Mouse (Mus musculus) MEL (cell line): ENCODE results near the gene Rasgef1b. TPM values are rescaled to one million over a fixed set of nuclear protein-coding genes. Genes with fewer than 3 reads are reported as not detected.

ENCODE experiments used
- DNase-seq: peaks from one replicate; pipeline ENCODE4 v3.0.0; 2011; ENCODE audit warnings: low read depth, low spot score
- H3K27ac ChIP-seq: 2 replicates; pipeline ENCODE4 v1.5.1; 2012; ENCODE audit warnings: low read depth, mild to moderate bottlenecking, control low read depth, low read length, moderate library complexity; ENCODE audit not compliant: control insufficient read depth
- H3K27me3 ChIP-seq, 2 experiments: fragments of 150-350 bp in 1 of 2; sonication (generic) in 1 of 2; 2 replicates each; pipeline ENCODE4 v1.6.1; 2012; ENCODE audit warnings: low read length in 2 of 2, mild to moderate bottlenecking in 2 of 2, improper control_type of control experiment in 1 of 2, moderate library complexity in 1 of 2; ENCODE audit not compliant: insufficient read depth in 2 of 2, control insufficient read depth in 1 of 2
- H3K36me3 ChIP-seq, 2 experiments: 2 replicates each; pipeline ENCODE4 v1.6.1; 2012 to 2014; ENCODE audit warnings: low read length in 2 of 2, improper control_type of control experiment in 1 of 2, inconsistent platforms in 1 of 2, mild to moderate bottlenecking in 1 of 2; ENCODE audit not compliant: insufficient read depth in 2 of 2, control insufficient read depth in 1 of 2
- H3K4me1 ChIP-seq, 2 experiments: fragments of 150-350 bp in 1 of 2; sonication (generic) in 1 of 2; 2 replicates each; pipeline ENCODE4 v1.6.1; 2012; ENCODE audit warnings: low read length in 2 of 2, improper control_type of control experiment in 1 of 2, mild to moderate bottlenecking in 1 of 2; ENCODE audit not compliant: insufficient read depth in 2 of 2, control insufficient read depth in 1 of 2
- H3K4me3 ChIP-seq, 2 experiments: fragments of 150-350 bp in 1 of 2; sonication (generic) in 1 of 2; 2 replicates each; pipeline ENCODE4 v1.5.1; 2012; ENCODE audit warnings: low read depth in 2 of 2, low read length in 2 of 2, mild to moderate bottlenecking in 2 of 2, moderate library complexity in 2 of 2, control low read depth in 1 of 2, improper control_type of control experiment in 1 of 2; ENCODE audit not compliant: control insufficient read depth in 1 of 2, insufficient read depth in 1 of 2
- H3K79me2 ChIP-seq: 2 replicates; pipeline ENCODE4 v1.6.1; 2012; ENCODE audit warnings: mild to moderate bottlenecking, low read length, moderate library complexity; ENCODE audit not compliant: control insufficient read depth, poor library complexity, insufficient read depth
- H3K9ac ChIP-seq: 2 replicates; pipeline ENCODE4 v1.6.1; 2012; ENCODE audit warnings: low read depth, mild to moderate bottlenecking, control low read depth, low read length, moderate library complexity; ENCODE audit not compliant: control insufficient read depth, poor library complexity, severe bottlenecking
- H3K9me3 ChIP-seq: fragments of 150-350 bp; sonication (generic); replicated peaks from 2 replicates; pipeline ENCODE4 v1.6.1; 2012; ENCODE audit warnings: mild to moderate bottlenecking, low read length, improper control_type of control experiment, moderate library complexity; ENCODE audit not compliant: insufficient read depth
- BHLHE40 ChIP-seq: IDR thresholded peaks from 2 replicates; pipeline ENCODE4 v1.6.1; 2012; ENCODE audit warnings: low read depth, mild to moderate bottlenecking, inconsistent platforms, low read length, improper control_type of control experiment, borderline replicate concordance
- CHD1 ChIP-seq: IDR thresholded peaks from 2 replicates; pipeline ENCODE4 v1.6.1; 2012; ENCODE audit warnings: low read depth, mild to moderate bottlenecking, inconsistent platforms, low read length, improper control_type of control experiment
- CHD2 ChIP-seq: IDR thresholded peaks from 2 replicates; pipeline ENCODE4 v1.6.1; 2011; ENCODE audit warnings: low read length, improper control_type of control experiment
- CTCF ChIP-seq, 3 experiments: IDR thresholded peaks in 2 of 3; conservative IDR thresholded peaks in 1 of 3; 2 replicates each; pipeline ENCODE4 v1.5.1; 2011 to 2012; ENCODE audit warnings: low read length in 3 of 3, low read depth in 2 of 3, mild to moderate bottlenecking in 2 of 3, improper control_type of control experiment in 1 of 3, inconsistent platforms in 1 of 3, mixed read lengths in 1 of 3, moderate library complexity in 1 of 3; ENCODE audit not compliant: control insufficient read depth in 1 of 3, insufficient read depth in 1 of 3, poor library complexity in 1 of 3, severe bottlenecking in 1 of 3
- ELF1 ChIP-seq: IDR thresholded peaks from 2 replicates; pipeline ENCODE4 v1.6.1; 2014; ENCODE audit warnings: low read depth, mild to moderate bottlenecking, inconsistent platforms, low read length, improper control_type of control experiment, moderate library complexity
- EP300 ChIP-seq, 2 experiments: IDR thresholded peaks; 2 replicates each; pipeline ENCODE4 v1.6.1; 2011; ENCODE audit warnings: improper control_type of control experiment in 2 of 2, low read length in 2 of 2, low read depth in 1 of 2, mild to moderate bottlenecking in 1 of 2
- ETS1 ChIP-seq: IDR thresholded peaks from 2 replicates; pipeline ENCODE4 v1.6.1; 2012; ENCODE audit warnings: low read depth, mild to moderate bottlenecking, inconsistent platforms, low read length, improper control_type of control experiment, moderate library complexity
- GATA1 ChIP-seq: IDR thresholded peaks from 2 replicates; pipeline ENCODE4 v1.6.1; 2011; ENCODE audit warnings: low read depth, low read length, improper control_type of control experiment
- HCFC1 ChIP-seq: IDR thresholded peaks from 2 replicates; pipeline ENCODE4 v1.6.1; 2012; ENCODE audit warnings: low read depth, mild to moderate bottlenecking, inconsistent platforms, low read length, improper control_type of control experiment, moderate library complexity
- KAT2A ChIP-seq: conservative IDR thresholded peaks from 2 replicates; pipeline ENCODE4 v1.6.1; 2012; ENCODE audit warnings: low read depth, low read length, improper control_type of control experiment, inconsistent platforms
- MAFK ChIP-seq: IDR thresholded peaks from 2 replicates; pipeline ENCODE4 v1.6.1; 2011; ENCODE audit warnings: low read depth, mild to moderate bottlenecking, low read length, improper control_type of control experiment, borderline replicate concordance
- MAX ChIP-seq: IDR thresholded peaks from 2 replicates; pipeline ENCODE4 v1.6.1; 2011; ENCODE audit warnings: low read length, improper control_type of control experiment
- MXI1 ChIP-seq: IDR thresholded peaks from 2 replicates; pipeline ENCODE4 v1.6.1; 2011; ENCODE audit warnings: mild to moderate bottlenecking, low read depth, low read length, improper control_type of control experiment
- MYC ChIP-seq: IDR thresholded peaks from 2 replicates; pipeline ENCODE4 v1.6.1; 2011; ENCODE audit warnings: low read depth, mild to moderate bottlenecking, low read length, improper control_type of control experiment, moderate library complexity
- POLR2A ChIP-seq, 2 experiments: IDR thresholded peaks; 2 replicates each; pipeline ENCODE4 v1.6.1; 2011 to 2012; ENCODE audit warnings: low read length in 2 of 2, mild to moderate bottlenecking in 2 of 2, control low read depth in 1 of 2, improper control_type of control experiment in 1 of 2, low read depth in 1 of 2, moderate library complexity in 1 of 2; ENCODE audit not compliant: control insufficient read depth in 1 of 2, insufficient read depth in 1 of 2, poor library complexity in 1 of 2
- RAD21 ChIP-seq: IDR thresholded peaks from 2 replicates; pipeline ENCODE4 v1.6.1; 2011; ENCODE audit warnings: mild to moderate bottlenecking, low read depth, low read length, improper control_type of control experiment
- RCOR1 ChIP-seq: IDR thresholded peaks from 2 replicates; pipeline ENCODE4 v1.6.1; 2012; ENCODE audit warnings: low read depth, mild to moderate bottlenecking, inconsistent platforms, low read length, improper control_type of control experiment
- SIN3A ChIP-seq: IDR thresholded peaks from 2 replicates; pipeline ENCODE4 v1.6.1; 2012; ENCODE audit warnings: low read length, improper control_type of control experiment, inconsistent platforms
- SMC3 ChIP-seq: IDR thresholded peaks from 2 replicates; pipeline ENCODE4 v1.6.1; 2011; ENCODE audit warnings: low read depth, low read length, improper control_type of control experiment
- TAL1 ChIP-seq: IDR thresholded peaks from 2 replicates; pipeline ENCODE4 v1.6.1; 2012; ENCODE audit warnings: mild to moderate bottlenecking, inconsistent platforms, low read length, moderate library complexity, mixed read lengths
- USF1 ChIP-seq: IDR thresholded peaks from 2 replicates; pipeline ENCODE4 v1.6.1; 2014; ENCODE audit warnings: low read depth, mild to moderate bottlenecking, inconsistent platforms, low read length, improper control_type of control experiment, moderate library complexity
- USF2 ChIP-seq, 2 experiments: IDR thresholded peaks; 2 replicates each; pipeline ENCODE4 v1.6.1; 2011 to 2012; ENCODE audit warnings: improper control_type of control experiment in 2 of 2, low read length in 2 of 2, borderline replicate concordance in 1 of 2, inconsistent platforms in 1 of 2, low read depth in 1 of 2, mild to moderate bottlenecking in 1 of 2; ENCODE audit not compliant: insufficient read depth in 1 of 2
- ZC3H11A ChIP-seq: IDR thresholded peaks from 2 replicates; pipeline ENCODE4 v1.6.1; 2012; ENCODE audit warnings: low read depth, mild to moderate bottlenecking, inconsistent platforms, low read length, improper control_type of control experiment
- ZMIZ1 ChIP-seq: IDR thresholded peaks from 2 replicates; pipeline ENCODE4 v1.6.1; 2012; ENCODE audit warnings: low read depth, mild to moderate bottlenecking, inconsistent platforms, low read length, improper control_type of control experiment, moderate library complexity
- ZNF384 ChIP-seq: IDR thresholded peaks from 2 replicates; pipeline ENCODE4 v1.6.1; 2012; ENCODE audit warnings: low read depth, mild to moderate bottlenecking, inconsistent platforms, low read length, improper control_type of control experiment
- polyA plus RNA-seq, 2 experiments: library from polyadenylated mRNA; stranded (reverse) in 1 of 2; unstranded in 1 of 2; fragments of >175 nt in 1 of 2; fragments of >200 nt in 1 of 2; gene quantifications; 2 replicates each; pipeline versions ENCODE4 v1.2.1 to v1.2.4; 2012; ENCODE audit warnings: low replicate concordance in 2 of 2, low read depth in 1 of 2; ENCODE audit not compliant: insufficient read length in 2 of 2, insufficient read depth in 1 of 2, missing spikeins in 1 of 2
- total RNA-seq: library from RNA; depleted of rRNA; stranded (reverse); fragments of 300-350 nt; gene quantifications from 2 replicates; pipeline ENCODE4 v1.2.3, GENCODE M21; 2012

Gene Rasgef1b
- total and polyA plus RNA-seq, 3 experiments = not detected

DNA sequence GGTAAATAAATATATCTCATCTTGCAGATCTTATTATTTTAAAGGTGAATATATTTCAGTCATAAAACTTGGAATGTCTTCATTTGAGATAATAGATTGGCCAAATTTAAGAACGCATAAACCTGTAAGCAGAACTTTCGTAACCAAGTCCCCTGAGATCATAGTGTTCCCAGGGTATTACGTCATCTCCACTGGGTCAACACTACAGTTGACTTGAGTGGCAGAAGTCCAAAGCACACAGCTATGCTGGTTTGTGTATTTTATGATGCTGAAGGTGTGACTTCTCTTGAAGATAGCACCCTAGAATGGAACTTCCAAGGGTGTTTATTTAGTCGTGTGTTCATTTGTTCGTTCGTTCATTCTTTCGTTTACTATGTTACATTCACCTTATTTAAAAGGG lies 444.5 kb downstream of the Rasgef1b start:
- no peak for DNase-seq
- Histone ChIP-seq H3K27me3 (no peaks in the 10 kb centered on the region), H3K9ac (no peak overlapping the region), H3K36me3 (no peaks in the 10 kb centered on the region), H3K9me3 (no peaks in the 10 kb centered on the region), H3K4me1 (no peaks in the 10 kb centered on the region), H3K27ac (no peak overlapping the region), H3K4me3 (no peak overlapping the region), H3K79me2 (no peaks in the 10 kb centered on the region)
- TF ChIP-seq RAD21 (no peak), CHD2 (no peak), USF2 (IDR thresholded peaks at IDR 0.05; ENCODE audit: borderline replicate concordance in 1 of 2, insufficient read depth in 1 of 2, low read depth in 1 of 2, low read length in 2 of 2) (no peak), EP300 (IDR thresholded peaks at IDR 0.05; ENCODE audit: low read depth in 1 of 2, low read length in 2 of 2) (no peak), CHD1 (no peak), MAX (no peak), BHLHE40 (no peak), SIN3A (no peak), MAFK (no peak), ZNF384 (no peak), GATA1 (no peak), ETS1 (no peak), KAT2A (no peak), CTCF (IDR thresholded peaks at IDR 0.05 in 2 of 3, conservative IDR thresholded peaks at IDR 0.05 in 1 of 3; ENCODE audit: control insufficient read depth in 1 of 3, insufficient read depth in 1 of 3, low read depth in 2 of 3, low read length in 3 of 3, poor library complexity in 1 of 3, severe bottlenecking in 1 of 3) (no peak), MYC (no peak), RCOR1 (no peak), MXI1 (no peak)

- H3K9ac ChIP-seq = no peak overlapping the region
- no peak for DNase-seq
- H3K79me2 ChIP-seq = no peaks in the 10 kb centered on the region
- no peak overlapping the region for H3K27ac ChIP-seq
- no peak overlapping the region for H3K4me3 ChIP-seq
- H3K4me1 ChIP-seq = no peaks in the 10 kb centered on the region
- H3K9me3 ChIP-seq = no peaks in the 10 kb centered on the region
- H3K36me3 ChIP-seq = no peaks in the 10 kb centered on the region
- no peak for TF ChIP-seq MYC
- no peak for TF ChIP-seq ELF1
- no peak for TF ChIP-seq POLR2A (IDR thresholded peaks at IDR 0.05; ENCODE audit: control insufficient read depth in 1 of 2, insufficient read depth in 1 of 2, low read depth in 1 of 2, low read length in 2 of 2, poor library complexity in 1 of 2)
- TF ChIP-seq ETS1 = no peak
- no peak for TF ChIP-seq USF1
- no peak for TF ChIP-seq GATA1
- TF ChIP-seq HCFC1 = no peak
- no peak for TF ChIP-seq CHD2
- TF ChIP-seq ZC3H11A = no peak
- TF ChIP-seq ZMIZ1 = no peak
- TF ChIP-seq USF2 (IDR thresholded peaks at IDR 0.05; ENCODE audit: borderline replicate concordance in 1 of 2, insufficient read depth in 1 of 2, low read depth in 1 of 2, low read length in 2 of 2) = no peak
- no peak for TF ChIP-seq TAL1
- TF ChIP-seq SMC3 = no peak
- no peaks in the 10 kb centered on the region for H3K27me3 ChIP-seq
Measured at GRCm38 (mm10) chr5:99283636-99284035, 445.2 kb downstream of the Rasgef1b start.
